8 mouse cellular contexts compared by ENCODE assay signal in the genomic region with DNA sequence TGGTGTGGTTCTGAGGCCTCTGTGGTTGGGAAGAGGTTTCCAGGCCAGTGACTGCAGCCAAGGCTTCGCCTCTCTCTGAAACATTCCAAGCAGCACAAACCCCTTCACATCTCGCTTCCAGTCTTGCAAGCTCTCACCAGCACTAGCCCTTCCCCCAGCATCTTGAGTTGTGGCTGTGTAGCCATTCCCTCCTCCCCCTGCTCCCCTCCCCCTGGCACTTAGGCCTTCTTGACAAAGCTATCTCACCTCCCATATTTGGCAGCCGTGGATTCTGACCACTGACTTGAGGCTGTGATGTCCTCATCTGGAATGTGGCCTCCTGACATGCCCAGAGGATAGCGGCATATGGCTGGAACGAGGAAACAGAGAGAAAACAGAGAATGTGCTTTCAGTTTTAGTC. TPM values are rescaled to one million over a fixed set of nuclear protein-coding genes. Genes with fewer than 3 reads are reported as not detected.
DNase-seq lines count a peak whose midpoint lies in the region; TF ChIP-seq lines count a peak whose summit lies in the region.

No protein-coding gene starts in this region.

- DNase-seq in embryo, embryonic 10.5 days (ENCODE audit: low spot score): peak; percentile 31
- DNase-seq in gastrocnemius, adult 2 months: peak; percentile 57
- peak; percentile 60 for DNase-seq in heart, postnatal 4 days
- DNase-seq in lung, postnatal 10 days: peak; percentile 94
- no peak for DNase-seq in right cerebral cortex, adult 2 months (ENCODE audit: low spot score in 2 of 2)
- no peak for DNase-seq in thymus, postnatal 4 days
- DNase-seq in retina, embryonic 14.5 days (ENCODE audit: low spot score): no peak
- DNase-seq in frontal cortex, postnatal 14 days (ENCODE audit: low spot score in 2 of 2): no peak

- intact Hi-C loops in gastrocnemius, adult 2 months (cut with DNase I): no loop called here

- H3K27ac ChIP-seq in gastrocnemius, adult 2 months: peak overlapping the region; percentile 62

- TF ChIP-seq CTCF in gastrocnemius, adult 2 months (IDR thresholded peaks at IDR 0.05): no peak

- H3K4me3 ChIP-seq in gastrocnemius, adult 2 months: no peak overlapping the region

RNA-seq across cellular contexts. Expression of a gene that starts 37.5 kb away (rescaled TPM):
- total RNA-seq in gastrocnemius, adult 2 months (2021): 1 to 10 TPM; 5.2 to 9.5 TPM
- total RNA-seq in heart, postnatal 4 days (2021): 10 to 100 TPM; 30.9 to 34.2 TPM

Comparison
In these comparisons a context has a peak if more than half of its experiments do, and no peak if none do; other contexts are left out.
1. DNase-seq: peak in embryo, embryonic 10.5 days (single experiment), gastrocnemius, adult 2 months (single experiment), heart, postnatal 4 days (single experiment) and lung, postnatal 10 days (single experiment); none in right cerebral cortex, adult 2 months (0 of 2), thymus, postnatal 4 days (single experiment), retina, embryonic 14.5 days (single experiment) and frontal cortex, postnatal 14 days (0 of 2).